Mouse (Mus musculus) brain, embryonic 14.5 days (tissue): ENCODE results near the gene Ankle2.

Experiments
- CTCF ChIP-seq: fragments of 200-500 bp; IDR thresholded peaks from 2 replicates; pipeline ENCODE4 v1.5.1; 2012; ENCODE audit warnings: inconsistent platforms, mild to moderate bottlenecking, moderate library complexity, borderline replicate concordance; ENCODE audit not compliant: insufficient read depth, insufficient read length; ENCODE audit errors: extremely low read depth
- POLR2A ChIP-seq: fragments of 200-500 bp; IDR thresholded peaks from 2 replicates; pipeline ENCODE4 v1.6.1; 2012; ENCODE audit warnings: mild to moderate bottlenecking, inconsistent platforms, borderline replicate concordance; ENCODE audit not compliant: poor library complexity, insufficient read depth, insufficient read length, severe bottlenecking; ENCODE audit errors: extremely low read depth

- TF ChIP-seq CTCF = no peak
- TF ChIP-seq POLR2A = no peak
Measured at GRCm38 (mm10) chr5:110231638-110232037, 834 bp downstream of the Ankle2 start.
